Mouse (Mus musculus) olfactory bulb, adult 2 months (tissue): ENCODE data around the gene Mtm1.

Source experiments
- CTCF ChIP-seq: fragments of 200-500 bp; IDR thresholded peaks from 2 replicates; pipeline ENCODE4 v1.5.1; 2012; ENCODE audit warnings: low read depth, mild to moderate bottlenecking, low read length, moderate library complexity; ENCODE audit not compliant: insufficient read depth
- POLR2A ChIP-seq: fragments of 200-500 bp; IDR thresholded peaks from 2 replicates; pipeline ENCODE4 v1.6.1; 2012; ENCODE audit warnings: mild to moderate bottlenecking, low read depth, low read length, moderate library complexity; ENCODE audit not compliant: insufficient read depth

GRCm38 (mm10) chrX:71268972-71269371 is 58.4 kb downstream of the Mtm1 start:
- TF ChIP-seq CTCF, result no peak
- TF ChIP-seq POLR2A, result no peak
